Mouse (Mus musculus) regulatory T cell (primary cell): ENCODE measurements at regions not wholly inside any gene's neighbourhood (a gene's known extent, or its start where the extent isn't known, plus 50 kb on each side); places are given as distances from the start of the nearest gene placed in this dataset.

Experiments
- in situ Hi-C: fragments of 300-600 bp; cut with MboI, MseI; formaldehyde crosslinking; loops from one replicate; pipeline ENCODE4 v1.15.1; 2025; ENCODE audit warnings: high pct_unique_total_duplicates

GRCm38 (mm10) chr1:60627786-60628453, 61.0 kb upstream of the Raph1 start:
- in situ Hi-C loops, result loop anchor here (10.0 kb wide), 1 partner anchor 103 kb away; no protein-coding TSS in a partner anchor

DNA sequence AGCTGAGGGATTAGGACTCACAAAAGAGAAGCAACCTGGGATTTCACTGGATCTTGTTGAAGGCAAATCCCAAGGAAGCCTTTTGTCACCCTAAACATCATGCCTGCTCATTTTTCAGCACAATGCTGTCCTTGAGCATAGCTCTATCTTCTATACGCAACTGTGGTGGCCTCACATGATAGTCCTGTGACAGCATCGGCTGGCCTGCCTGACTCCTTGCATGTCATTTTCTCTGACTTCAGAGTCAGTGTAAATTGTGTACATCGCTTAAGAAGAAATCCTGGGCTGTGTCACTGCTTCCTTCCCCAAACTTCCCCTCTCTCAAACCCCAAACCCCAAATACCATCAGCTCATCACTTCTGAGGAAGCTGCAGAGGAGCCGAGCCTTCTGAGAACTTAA, 60.5 kb upstream of the Raph1 start:
- in situ Hi-C loops, result loop anchor here (10.0 kb wide), 1 partner anchor 103 kb away; no protein-coding TSS in a partner anchor

DNA sequence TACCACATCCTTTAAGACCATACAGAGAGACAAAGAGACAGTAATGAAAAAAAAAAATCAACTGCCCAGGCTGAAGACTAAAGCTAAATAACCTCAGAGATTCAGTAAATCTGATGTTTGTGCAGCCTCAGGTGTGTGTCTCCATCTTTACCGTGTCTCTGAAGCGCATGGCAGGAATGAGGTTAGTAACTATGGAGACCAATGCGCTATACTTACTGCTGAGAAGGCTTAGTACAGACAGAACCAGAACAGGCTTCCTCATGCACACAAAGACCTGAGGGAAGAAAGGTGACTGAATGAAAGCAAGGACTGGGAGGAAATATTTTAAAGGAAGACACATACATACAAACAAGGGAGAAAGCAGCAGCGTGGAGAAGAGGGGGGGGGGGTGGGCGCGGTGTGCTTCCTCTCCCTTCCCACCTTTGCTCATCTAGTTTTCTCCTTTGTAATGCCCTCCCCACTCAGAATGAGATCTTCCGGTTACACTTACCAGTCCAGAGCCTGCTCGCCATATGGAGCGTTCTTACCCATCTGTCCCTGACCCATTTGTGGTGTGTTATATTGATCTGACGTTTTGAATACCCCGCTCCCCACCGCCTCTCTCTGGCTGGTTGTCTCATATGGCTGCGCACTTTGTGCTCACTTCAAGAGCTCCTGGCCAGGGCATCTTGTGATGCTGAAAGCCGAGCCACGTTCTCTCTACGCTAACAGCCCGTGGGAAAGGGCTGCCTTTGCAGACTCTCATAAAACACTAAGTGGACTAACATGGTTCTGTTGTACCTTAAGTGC, 59.0 kb upstream of the Raph1 start:
- in situ Hi-C loops, result loop anchor here (10.0 kb wide), 1 partner anchor 101 kb away; no protein-coding TSS in a partner anchor

DNA sequence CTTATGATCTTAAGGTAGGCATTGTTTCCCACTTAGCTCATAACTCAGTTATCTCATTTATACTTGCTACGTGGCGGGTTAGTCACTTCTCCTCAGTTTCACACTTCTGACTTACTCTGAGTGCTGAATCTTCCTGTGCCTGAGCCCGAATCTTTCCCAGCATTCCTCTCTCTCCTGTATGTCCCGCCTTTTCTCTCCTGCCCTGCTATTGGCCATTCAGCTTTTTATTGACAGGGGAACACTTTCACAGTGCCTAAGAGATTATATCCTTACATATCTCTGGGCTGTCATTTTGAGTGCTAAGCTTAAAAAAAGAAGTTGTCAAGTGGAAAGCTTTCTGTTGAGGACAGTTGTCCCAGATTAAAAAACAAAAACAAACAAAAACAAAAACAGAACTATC, 57.3 kb upstream of the Raph1 start:
- in situ Hi-C loops, result loop anchor here (10.0 kb wide), 1 partner anchor 99 kb away; no protein-coding TSS in a partner anchor

GRCm38 (mm10) chr1:60623440-60624016, 56.6 kb upstream of the Raph1 start:
- in situ Hi-C loops, result loop anchor here (10.0 kb wide), 1 partner anchor 99 kb away; no protein-coding TSS in a partner anchor

GRCm38 (mm10) chr1:60621770-60622169, 54.9 kb upstream of the Raph1 start:
- in situ Hi-C loops, result loop anchor here (10.0 kb wide), 1 partner anchor 97 kb away; no protein-coding TSS in a partner anchor

- in situ Hi-C loops, result loop anchor here (10.0 kb wide), 1 partner anchor 96 kb away; no protein-coding TSS in a partner anchor
Observed at GRCm38 (mm10) chr1:60621064-60621726, 54.3 kb upstream of the Raph1 start.

GRCm38 (mm10) chr1:60618389-60618788, 51.5 kb upstream of the Raph1 start:
- in situ Hi-C loops, result no loop called here

GRCm38 (mm10) chr1:60616916-60617315, 50.0 kb upstream of the Raph1 start:
- in situ Hi-C loops, result no loop called here
